Mouse (Mus musculus): Measurements from ENCODE around the gene Sec31a.
"Not testable (repeated sequence)": the region's sequence is repeated elsewhere in the genome, so short reads cannot be mapped to it uniquely, and the experiment has no call there.

Gene Sec31a

GRCm38 (mm10) chr5:100415761-100416590, at the start of gene Sec31a:
TSS of gene Sec31a (minus strand) at chr5:100416234.
- DNase-seq (ENCODE audit: low read depth, low spot score) = peak; percentile 81

- no peak for DNase-seq (ENCODE audit: low read depth, low spot score)
Measured at GRCm38 (mm10) chr5:100462374-100462773, 46.3 kb upstream of the Sec31a start.

GRCm38 (mm10) chr5:100461526-100461925, 45.5 kb upstream of the Sec31a start:
- no peak for DNase-seq (ENCODE audit: low read depth, low spot score)

- no peak for DNase-seq (ENCODE audit: low read depth, low spot score)
Measured at GRCm38 (mm10) chr5:100459468-100459867, 43.4 kb upstream of the Sec31a start.

GRCm38 (mm10) chr5:100451871-100452270, 35.8 kb upstream of the Sec31a start:
- DNase-seq (ENCODE audit: low read depth, low spot score) = no peak

GRCm38 (mm10) chr5:100438796-100439195, 22.8 kb upstream of the Sec31a start:
- no peak for DNase-seq (ENCODE audit: low read depth, low spot score)

GRCm38 (mm10) chr5:100437917-100438316, 21.9 kb upstream of the Sec31a start:
- no peak for DNase-seq (ENCODE audit: low read depth, low spot score)

GRCm38 (mm10) chr5:100437086-100437485, 21.1 kb upstream of the Sec31a start:
- DNase-seq (ENCODE audit: low read depth, low spot score) = no peak

- DNase-seq (ENCODE audit: low read depth, low spot score) = no peak
Measured at GRCm38 (mm10) chr5:100430966-100431365, 14.9 kb upstream of the Sec31a start.

- no peak for DNase-seq (ENCODE audit: low read depth, low spot score)
Measured at GRCm38 (mm10) chr5:100430076-100430390, 14.0 kb upstream of the Sec31a start.

- peak; percentile 90 for DNase-seq (ENCODE audit: low read depth, low spot score)
Measured at GRCm38 (mm10) chr5:100429344-100430075, 13.5 kb upstream of the Sec31a start.

GRCm38 (mm10) chr5:100428734-100429343, 12.8 kb upstream of the Sec31a start:
- DNase-seq (ENCODE audit: low read depth, low spot score) = no peak

GRCm38 (mm10) chr5:100428031-100428733, 12.1 kb upstream of the Sec31a start:
- no peak for DNase-seq (ENCODE audit: low read depth, low spot score)

GRCm38 (mm10) chr5:100427276-100427675, 11.2 kb upstream of the Sec31a start:
- DNase-seq (ENCODE audit: low read depth, low spot score) = no peak

GRCm38 (mm10) chr5:100425823-100426222, 9.8 kb upstream of the Sec31a start:
- not testable (repeated sequence) for DNase-seq (ENCODE audit: low read depth, low spot score)

GRCm38 (mm10) chr5:100424252-100424651, 8.2 kb upstream of the Sec31a start:
- DNase-seq (ENCODE audit: low read depth, low spot score) = no peak

- DNase-seq (ENCODE audit: low read depth, low spot score) = no peak
Measured at GRCm38 (mm10) chr5:100423626-100424025, 7.6 kb upstream of the Sec31a start.

- DNase-seq (ENCODE audit: low read depth, low spot score) = no peak
Measured at GRCm38 (mm10) chr5:100418861-100419260, 2.8 kb upstream of the Sec31a start.

- DNase-seq (ENCODE audit: low read depth, low spot score) = no peak
Measured at GRCm38 (mm10) chr5:100418077-100418476, 2.0 kb upstream of the Sec31a start.

GRCm38 (mm10) chr5:100414474-100415196, 1.4 kb downstream of the Sec31a start:
- no peak for DNase-seq (ENCODE audit: low read depth, low spot score)

- no peak for DNase-seq (ENCODE audit: low read depth, low spot score)
Measured at GRCm38 (mm10) chr5:100412886-100413285, 3.1 kb downstream of the Sec31a start.
